Mouse (Mus musculus) forebrain, embryonic 14.5 days (tissue): ENCODE results near the gene Bglap2. TPM values are rescaled to one million over a fixed set of nuclear protein-coding genes. Genes with fewer than 3 reads are reported as not detected.

ENCODE experiments used
- ATAC-seq: fragments of 200-750 bp; cut with Nextera tagmentation; 2 replicates; pipeline ENCODE4 v1.8.0; 2017; ENCODE audit warnings: mild to moderate bottlenecking, moderate library complexity
- DNase-seq: peaks from one replicate; pipeline ENCODE4 v3.0.0-alpha.2; 2015; ENCODE audit warnings: low spot score
- H3K27ac ChIP-seq: fragments of 300-500 bp; sonication (generic); 2 replicates; pipeline ENCODE4 v1.5.1; 2014; ENCODE audit warnings: low read depth, mild to moderate bottlenecking, control low read depth, low read length, moderate library complexity
- H3K27me3 ChIP-seq: fragments of 300-500 bp; sonication (generic); replicated peaks from 2 replicates; pipeline ENCODE4 v1.6.1; 2014; ENCODE audit warnings: low read length, control low read depth, mixed read lengths; ENCODE audit not compliant: control insufficient read depth, insufficient read depth
- H3K36me3 ChIP-seq: fragments of 300-500 bp; sonication (generic); 2 replicates; pipeline ENCODE4 v1.6.1; 2014; ENCODE audit warnings: low read length, control low read depth; ENCODE audit not compliant: control insufficient read depth, insufficient read depth
- H3K4me1 ChIP-seq: fragments of 300-500 bp; sonication (generic); 2 replicates; pipeline ENCODE4 v1.6.1; 2014; ENCODE audit warnings: antibody characterized with exemption, low read length, control low read depth; ENCODE audit not compliant: control insufficient read depth, insufficient read depth
- H3K4me2 ChIP-seq: fragments of 300-500 bp; sonication (generic); 2 replicates; pipeline ENCODE4 v1.6.1; 2014; ENCODE audit warnings: mild to moderate bottlenecking, control low read depth, low read length
- H3K4me3 ChIP-seq: fragments of 300-500 bp; sonication (generic); 2 replicates; pipeline ENCODE4 v1.5.1; 2014; ENCODE audit warnings: low read depth, low read length, control low read depth
- H3K9ac ChIP-seq: fragments of 300-500 bp; sonication (generic); 2 replicates; pipeline ENCODE4 v1.6.1; 2014; ENCODE audit warnings: mild to moderate bottlenecking, low read length, control low read depth, moderate library complexity
- H3K9me3 ChIP-seq: fragments of 300-500 bp; sonication (generic); replicated peaks from 2 replicates; pipeline ENCODE4 v1.6.1; 2016; ENCODE audit warnings: low read length, control low read depth, mixed read lengths; ENCODE audit not compliant: control insufficient read depth
- WGBS: fragments of 180-500 bp; shearing (Covaris S2); extraction: QIAGEN DNeasy Blood & Tissue Kit; methylation state at CpG from one replicate; pipeline ENCODE4 v1.1.7; 2014; 5-methylcytosine and 5-hydroxymethylcytosine counted together
- polyA plus RNA-seq: library from polyadenylated mRNA; unstranded; fragments of >200 nt; fragmentation: Nextera tagmentation; extraction: Ambion mirVana; gene quantifications from 2 replicates; pipeline ENCODE4 v1.2.1, GENCODE M21; 2014

Gene Bglap2
- polyA plus RNA-seq, 1 experiment from 2014 or later: not detected

DNA sequence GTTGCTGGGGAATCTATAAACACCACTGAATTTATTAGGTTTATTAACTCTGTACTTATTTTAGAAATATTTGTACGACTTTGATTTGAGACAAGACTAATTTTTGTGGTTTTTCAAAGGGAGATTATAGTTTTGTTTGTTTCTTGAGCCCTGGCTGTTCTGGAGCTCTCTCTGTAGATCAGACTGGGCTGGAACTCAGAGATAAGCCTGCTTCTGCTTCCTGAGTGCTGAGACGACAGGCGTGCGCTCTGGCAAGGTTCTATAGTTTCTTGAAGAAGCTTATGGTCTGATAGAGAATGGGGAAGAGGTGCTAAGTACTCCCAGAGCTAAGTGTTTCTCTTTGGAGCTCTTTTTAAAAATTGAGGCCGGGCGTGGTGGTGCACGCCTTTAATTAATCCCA, 40.2 kb downstream of the Bglap2 start:
- Histone ChIP-seq H3K4me1 (peaks cover 10% of the 10 kb centered on the region; the same call in 1 of the 2 replicates), H3K9me3 (no peaks in the 10 kb centered on the region), H3K4me2 (no peak overlapping the region), H3K27ac (no peak overlapping the region), H3K9ac (no peak overlapping the region), H3K4me3 (no peak overlapping the region), H3K36me3 (peaks cover 22% of the 10 kb centered on the region), H3K27me3 (no peaks in the 10 kb centered on the region)
- ATAC-seq: no peak
- WGBS: 98% methylated on average over 7 of the region's 7 CpGs
- DNase-seq: no peak

DNA sequence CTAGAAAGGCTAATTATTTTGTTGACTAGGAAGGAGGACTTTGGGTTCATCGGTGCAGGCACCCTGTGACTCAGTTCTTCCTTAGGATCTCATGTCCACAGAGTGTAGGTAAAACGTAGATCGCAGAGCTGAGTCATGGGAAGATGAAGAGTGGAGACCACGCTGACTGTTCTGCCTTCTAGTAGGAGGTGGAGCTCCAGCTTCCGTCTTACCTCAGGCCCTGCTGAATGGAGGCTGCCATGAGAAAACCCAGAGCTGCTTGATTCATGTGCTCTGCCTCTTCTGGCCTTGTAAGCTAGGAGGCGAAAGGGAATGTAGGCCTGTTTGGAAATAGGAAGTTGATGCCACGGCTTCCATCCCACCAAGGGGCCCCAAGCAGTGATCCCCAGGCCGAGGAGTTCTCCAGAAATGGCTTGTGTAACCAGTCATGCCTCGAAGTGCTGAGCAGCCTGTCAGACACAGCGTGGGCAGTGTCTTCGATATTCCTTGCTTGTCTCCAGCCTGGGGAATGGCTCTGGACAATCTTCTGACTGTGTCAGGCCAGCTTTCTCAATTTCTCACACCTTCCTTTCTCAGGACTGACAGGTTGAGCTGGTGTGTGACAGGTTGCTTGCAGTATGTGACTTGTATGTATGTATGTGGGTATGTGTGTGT, 41.0 kb downstream of the Bglap2 start:
- DNase-seq (no peak), ATAC-seq (no peak)
- 90% methylated on average over 11 of the region's 11 CpGs for WGBS
- no peaks in the 10 kb centered on the region for H3K27me3 ChIP-seq
- H3K4me2 ChIP-seq: peak overlapping the region; percentile 59
- H3K9me3 ChIP-seq: no peaks in the 10 kb centered on the region
- H3K27ac ChIP-seq: no peak overlapping the region
- H3K4me1 ChIP-seq: peaks cover 10% of the 10 kb centered on the region; the same call in 1 of the 2 replicates
- peaks cover 14% of the 10 kb centered on the region for H3K36me3 ChIP-seq
- H3K9ac ChIP-seq: peak overlapping the region; percentile 25; the same call in 1 of the 2 replicates
- peak overlapping the region; percentile 8; the same call in 1 of the 2 replicates for H3K4me3 ChIP-seq

DNA sequence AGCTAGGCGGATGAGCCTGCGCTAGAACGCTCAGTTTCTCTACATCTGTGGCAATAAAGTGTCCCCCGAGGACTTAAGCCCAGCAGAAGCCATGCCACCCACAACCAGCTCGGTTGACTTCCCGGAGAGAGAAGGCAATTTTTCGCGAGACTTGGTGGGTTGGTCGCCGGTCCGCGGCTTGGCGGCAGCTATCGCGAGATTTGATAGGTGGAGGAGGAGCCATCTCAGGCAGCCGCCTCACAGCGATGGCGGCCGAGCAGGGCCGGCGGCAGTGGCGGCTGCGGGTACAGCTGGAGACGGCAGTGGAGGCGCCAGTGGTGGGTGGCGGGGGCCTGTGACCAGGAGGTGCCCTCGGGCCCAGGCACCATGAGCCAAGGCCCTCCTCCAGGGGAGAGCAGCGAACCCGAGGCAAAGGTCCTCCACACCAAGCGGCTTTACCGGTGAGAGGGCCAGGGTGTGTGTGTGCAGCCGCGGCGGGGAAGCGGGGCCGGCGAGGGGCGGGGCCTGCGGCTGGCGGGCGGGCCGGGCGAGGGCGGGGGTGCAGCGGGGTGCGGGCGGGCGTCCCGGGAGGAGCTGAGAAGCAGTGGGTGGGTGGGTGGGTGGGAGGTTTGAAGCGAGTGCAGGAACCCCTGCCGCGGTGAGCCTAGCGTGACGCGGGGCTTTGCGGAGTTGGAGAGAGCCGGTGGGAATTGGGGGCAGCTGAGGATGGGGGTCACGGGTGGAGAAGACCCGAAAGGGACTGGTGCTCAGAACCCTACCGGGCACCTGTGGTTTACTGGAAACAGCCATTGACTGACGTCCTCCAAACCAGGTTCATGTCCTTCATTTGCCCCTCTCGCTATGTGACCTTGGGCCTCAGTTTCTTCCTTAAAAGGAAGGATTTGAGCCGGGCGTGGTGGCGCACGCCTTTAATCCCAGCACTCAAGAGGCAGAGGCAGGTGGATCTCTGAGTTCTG, 42.2 kb downstream of the Bglap2 start, which contains the start of the genes Tmem79 and Smg5:
Tmem79 (minus strand) TSS at position 91 of the 956 bp plus-strand sequence.
Smg5 (plus strand) TSS at position 203 of the 956 bp plus-strand sequence.
- Histone ChIP-seq H3K9ac (peak within 1 kb of the TSS; percentile 91), H3K4me2 (peak within 1 kb of the TSS; percentile 78), H3K27me3 (no peaks in the 10 kb centered on the region), H3K27ac (peak within 1 kb of the TSS; percentile 94), H3K9me3 (no peaks in the 10 kb centered on the region), H3K4me3 (peak within 1 kb of the TSS; percentile 70), H3K36me3 (peaks cover 6% of the 10 kb centered on the region; the same call in 1 of the 2 replicates), H3K4me1 (peaks cover 10% of the 10 kb centered on the region; the same call in 1 of the 2 replicates)
- ATAC-seq: peak; percentile 98
- 3% methylated on average over 51 of the region's 66 CpGs for WGBS
- peak; percentile 97 for DNase-seq

DNA sequence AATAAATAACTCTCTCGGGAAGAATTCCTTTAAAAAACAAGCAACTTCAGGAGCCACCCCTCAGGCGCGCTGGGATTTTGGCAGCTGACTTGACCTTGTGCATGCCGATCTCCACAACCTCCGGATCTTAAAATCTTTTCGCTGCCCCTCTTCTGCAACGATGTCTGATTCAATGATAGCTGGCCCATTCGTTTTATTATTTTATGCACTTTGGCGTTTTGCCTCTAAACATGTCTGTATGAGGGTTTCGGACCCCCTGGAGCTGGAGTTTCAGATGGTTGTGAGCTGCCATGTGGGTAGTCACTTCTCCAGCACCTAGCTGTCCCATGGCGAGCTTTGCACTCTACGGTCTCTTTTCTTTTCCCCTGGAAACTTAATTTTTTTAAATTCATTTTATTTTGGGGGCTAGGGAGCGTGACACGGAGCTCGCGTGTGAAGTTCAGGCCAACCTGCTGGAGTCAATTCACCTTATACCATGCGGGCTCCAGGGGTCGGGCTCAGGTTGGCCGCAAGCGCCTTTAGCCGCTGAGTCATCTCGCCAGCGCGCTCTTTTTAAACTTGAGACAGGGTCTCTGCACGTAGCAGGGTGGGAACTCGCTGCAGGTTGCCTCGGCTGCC, 43.0 kb downstream of the Bglap2 start:
- Histone ChIP-seq H3K9ac (peak overlapping the region; percentile 91), H3K36me3 (peaks cover under 1% of the 10 kb centered on the region; the same call in 1 of the 2 replicates), H3K27ac (peak overlapping the region; percentile 80), H3K4me3 (peak overlapping the region; percentile 70), H3K4me1 (peaks cover 10% of the 10 kb centered on the region; the same call in 1 of the 2 replicates), H3K9me3 (no peaks in the 10 kb centered on the region), H3K27me3 (no peaks in the 10 kb centered on the region), H3K4me2 (peak overlapping the region; percentile 78)
- ATAC-seq (peak; percentile 57), DNase-seq (no peak)
- WGBS: under 1% methylated on average over 27 of the region's 27 CpGs

DNA sequence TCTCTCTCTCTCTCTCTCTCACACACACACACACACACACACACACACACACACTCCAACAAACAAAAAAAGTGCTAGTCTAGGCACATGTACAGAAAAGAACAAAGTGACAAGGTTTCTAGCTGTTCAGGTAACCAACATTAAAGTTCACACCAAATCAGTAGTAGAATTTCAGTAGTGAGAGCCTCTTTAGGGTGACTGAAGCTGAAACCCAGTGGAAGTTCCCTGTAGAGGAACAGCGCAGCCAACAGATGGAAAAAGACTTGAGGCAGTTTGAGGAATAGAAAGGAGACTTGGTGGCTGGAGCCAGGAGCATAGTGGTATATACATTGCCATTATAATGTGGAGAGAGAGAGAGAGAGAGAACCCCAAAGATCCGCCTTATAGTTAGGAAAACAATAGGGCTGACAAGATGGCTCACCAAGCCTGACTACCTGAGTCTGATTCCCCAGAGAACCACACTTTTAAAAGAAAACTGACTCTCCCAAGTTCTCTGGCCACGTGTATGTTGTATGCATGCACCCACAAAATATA, 43.5 kb downstream of the Bglap2 start:
- no peaks in the 10 kb centered on the region for H3K36me3 ChIP-seq
- H3K27ac ChIP-seq: no peak overlapping the region
- peak overlapping the region; percentile 91 for H3K9ac ChIP-seq
- H3K4me2 ChIP-seq: peak overlapping the region; percentile 78
- ATAC-seq (no peak), DNase-seq (no peak)
- H3K27me3 ChIP-seq: no peaks in the 10 kb centered on the region
- WGBS: 35% methylated on average over 3 of the region's 3 CpGs
- peaks cover 10% of the 10 kb centered on the region; the same call in 1 of the 2 replicates for H3K4me1 ChIP-seq
- peak overlapping the region; percentile 70 for H3K4me3 ChIP-seq
- no peaks in the 10 kb centered on the region for H3K9me3 ChIP-seq

DNA sequence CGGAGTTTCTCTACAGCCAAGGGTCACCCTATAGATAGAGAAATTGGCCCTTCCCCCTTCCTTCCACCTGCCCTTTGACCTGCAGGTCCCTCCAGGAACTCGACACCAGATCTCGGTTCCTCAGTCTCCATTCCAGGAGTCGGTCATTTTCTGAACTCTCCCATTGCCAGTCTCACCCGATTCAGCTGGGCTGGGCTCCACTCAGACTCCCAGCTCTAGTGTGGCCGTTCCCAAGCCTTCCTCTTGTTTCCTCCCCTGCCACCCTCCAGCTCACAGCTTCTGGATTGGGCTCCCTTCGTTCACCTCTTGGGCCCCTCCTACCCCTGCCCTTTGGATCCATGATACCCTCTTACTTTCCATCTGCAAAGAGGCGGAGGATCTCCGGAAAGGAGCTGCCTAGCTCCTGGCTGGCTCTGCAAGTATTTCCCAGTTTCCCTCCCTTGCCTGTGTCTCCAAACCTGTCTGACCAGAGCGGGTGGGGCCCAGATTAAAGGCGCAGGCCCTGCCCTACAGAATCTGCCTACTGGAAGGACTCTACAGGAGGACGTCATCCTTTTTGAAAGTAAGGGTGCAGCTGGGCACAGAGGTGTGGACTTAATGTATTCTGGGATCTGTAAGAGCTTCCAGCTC, 44.4 kb downstream of the Bglap2 start:
- H3K9ac ChIP-seq: no peak overlapping the region
- ATAC-seq: no peak

DNA sequence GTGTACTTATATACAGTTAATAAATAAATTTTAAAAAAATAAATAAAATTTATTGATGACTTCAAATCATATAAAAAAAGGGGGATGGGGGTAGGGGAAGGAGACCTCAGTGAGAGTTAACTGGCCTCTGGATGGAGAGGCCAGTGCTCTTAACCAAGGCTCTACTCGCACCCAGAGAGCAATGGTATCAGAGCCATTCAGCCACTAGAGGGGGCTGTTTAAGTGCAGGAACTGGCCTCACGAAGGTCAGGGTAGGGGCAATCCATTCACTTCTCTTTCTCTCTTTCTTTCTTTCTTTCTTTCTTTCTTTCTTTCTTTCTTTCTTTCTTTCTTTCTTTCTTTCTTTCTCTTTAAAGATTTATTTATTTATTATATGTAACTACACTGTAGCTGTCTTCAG, 47.2 kb downstream of the Bglap2 start:
- H3K9me3 ChIP-seq: no peaks in the 10 kb centered on the region
- H3K27ac ChIP-seq: no peak overlapping the region
- ATAC-seq: no peak
- H3K4me2 ChIP-seq: no peak overlapping the region
- no peaks in the 10 kb centered on the region for H3K27me3 ChIP-seq
- no peak overlapping the region for H3K4me3 ChIP-seq
- H3K4me1 ChIP-seq: 0 out of 2 replicates have a peak, but pooled peaks cover 2% of the 10 kb centered on the region
- DNase-seq: peak; percentile 23
- no peak overlapping the region for H3K9ac ChIP-seq
- WGBS: 19% methylated on average over 2 of the region's 2 CpGs
- peaks cover 12% of the 10 kb centered on the region; the same call in 1 of the 2 replicates for H3K36me3 ChIP-seq

More for the DNA sequence above, 44.4 kb downstream of the Bglap2 start:
- H3K4me3 ChIP-seq: no peak overlapping the region
- H3K4me2 ChIP-seq: no peak overlapping the region
- no peak for DNase-seq
- H3K27ac ChIP-seq: no peak overlapping the region
- no peaks in the 10 kb centered on the region for H3K27me3 ChIP-seq
- no peaks in the 10 kb centered on the region for H3K9me3 ChIP-seq
- H3K4me1 ChIP-seq: peaks cover 10% of the 10 kb centered on the region; the same call in 1 of the 2 replicates
- H3K36me3 ChIP-seq: 0 out of 2 replicates have a peak, but pooled peaks cover 4% of the 10 kb centered on the region
- WGBS: 62% methylated on average over 12 of the region's 12 CpGs

DNA sequence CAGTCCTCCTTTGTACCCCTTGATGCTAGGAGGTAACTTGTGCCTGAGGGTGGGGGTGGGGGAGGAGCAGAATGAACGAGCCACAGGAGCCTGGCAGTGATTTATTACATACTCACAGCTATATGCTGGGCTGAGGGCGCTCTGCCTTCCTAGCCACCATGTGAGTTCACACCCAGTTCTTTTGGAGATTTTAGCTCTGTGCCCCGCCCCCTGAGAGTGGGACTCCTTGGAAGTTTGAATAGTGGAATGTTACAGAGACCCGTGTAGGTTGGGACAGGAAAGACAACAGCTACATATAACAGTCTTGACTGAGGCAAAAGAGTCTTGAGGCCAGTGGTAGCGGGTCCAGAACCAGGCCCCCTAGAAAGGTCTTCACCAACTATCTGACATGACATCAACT, 49.5 kb downstream of the Bglap2 start:
- DNase-seq (no peak), ATAC-seq (no peak)
- H3K36me3 ChIP-seq: peaks cover 12% of the 10 kb centered on the region; the same call in 1 of the 2 replicates
- H3K4me2 ChIP-seq: no peak overlapping the region
- WGBS: 88% methylated on average over 5 of the region's 5 CpGs
- H3K4me1 ChIP-seq: peaks cover 7% of the 10 kb centered on the region
- no peak overlapping the region for H3K27ac ChIP-seq
- no peaks in the 10 kb centered on the region for H3K27me3 ChIP-seq
- no peak overlapping the region for H3K9ac ChIP-seq
- H3K4me3 ChIP-seq: no peak overlapping the region
- no peaks in the 10 kb centered on the region for H3K9me3 ChIP-seq
